Mouse (Mus musculus): ENCODE measurements around the gene Lactbl1. TPM values are rescaled to one million over a fixed set of nuclear protein-coding genes. Genes with fewer than 3 reads are reported as not detected.

Lactbl1 gene
- polyA plus RNA-seq, 1 experiment from 2014 or later: not detected

DNA sequence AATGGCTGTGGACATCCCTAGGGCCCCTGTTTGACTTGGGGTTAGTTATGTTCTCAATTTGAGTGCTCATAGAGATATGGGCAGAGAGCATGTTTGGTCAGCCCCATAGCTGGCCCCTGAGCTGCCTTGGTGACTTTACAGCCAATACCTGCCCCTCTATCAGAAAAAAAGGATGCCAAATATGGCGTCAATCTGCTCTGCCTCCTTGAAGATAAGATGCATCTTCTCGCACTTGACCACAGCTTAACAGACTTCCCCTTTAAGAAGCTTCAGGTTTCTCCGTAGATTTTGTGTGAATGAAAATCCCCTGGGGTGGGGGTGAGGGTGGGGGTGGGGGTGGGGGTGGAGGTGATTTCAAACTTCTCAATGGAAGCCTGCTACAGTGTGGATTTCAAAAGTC is 35.5 kb downstream of the Lactbl1 start:
- Histone ChIP-seq H3K4me1 (peaks cover 4% of the 10 kb centered on the region), H3K4me3 (no peak overlapping the region), H3K9me3 (replicated peaks) (no peaks in the 10 kb centered on the region), H3K4me2 (no peak overlapping the region), H3K27me3 (no peaks in the 10 kb centered on the region), H3K36me3 (ENCODE audit: poor library complexity, severe bottlenecking) (peaks cover 89% of the 10 kb centered on the region), H3K9ac (no peak overlapping the region), H3K27ac (no peak overlapping the region)
- 83% methylated on average over 3 of the region's 3 CpGs for WGBS
- ATAC-seq: no peak

DNA sequence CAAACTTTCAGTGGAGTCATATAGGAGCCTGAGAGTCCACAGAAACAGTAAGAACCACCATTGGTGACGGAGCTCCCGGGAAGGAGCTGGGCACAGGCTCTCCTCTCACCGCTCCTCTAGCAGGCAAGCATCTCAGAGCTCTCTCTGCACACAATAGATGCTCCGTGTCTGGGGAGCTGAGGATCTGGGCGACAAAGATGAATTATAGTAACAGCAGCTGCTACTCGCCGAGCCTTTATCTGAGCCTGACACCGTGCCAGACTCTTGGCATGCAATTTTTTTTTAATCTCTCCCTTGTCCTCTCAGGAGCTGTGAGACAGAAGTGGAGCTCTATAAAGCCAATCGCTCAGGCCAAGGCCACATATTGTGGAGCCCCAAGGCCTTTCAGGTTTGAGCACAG is 42.6 kb downstream of the Lactbl1 start:
- 64% methylated on average over 9 of the region's 9 CpGs for WGBS
- peak; percentile 50; the same call in 1 of the 2 replicates for ATAC-seq

GRCm38 (mm10) chr4:136666002-136666401 is 43.6 kb downstream of the Lactbl1 start:
- 73% methylated on average over 4 of the region's 4 CpGs for WGBS
- Histone ChIP-seq H3K4me3 (no peak overlapping the region), H3K9ac (no peak overlapping the region), H3K9me3 (replicated peaks) (no peaks in the 10 kb centered on the region), H3K4me2 (no peak overlapping the region), H3K4me1 (no peaks in the 10 kb centered on the region), H3K27ac (no peak overlapping the region), H3K36me3 (ENCODE audit: poor library complexity, severe bottlenecking) (peaks cover 64% of the 10 kb centered on the region), H3K27me3 (no peaks in the 10 kb centered on the region)
- no peak for ATAC-seq

More for the DNA sequence above, 42.6 kb downstream of the Lactbl1 start:
- no peaks in the 10 kb centered on the region for H3K4me1 ChIP-seq
- no peak overlapping the region for H3K9ac ChIP-seq
- H3K4me2 ChIP-seq: no peak overlapping the region
- no peak overlapping the region for H3K4me3 ChIP-seq
- H3K27me3 ChIP-seq: no peaks in the 10 kb centered on the region
- peaks cover 66% of the 10 kb centered on the region for H3K36me3 ChIP-seq (ENCODE audit: poor library complexity, severe bottlenecking)
- no peaks in the 10 kb centered on the region for H3K9me3 ChIP-seq (replicated peaks)
- peak overlapping the region; percentile 31 for H3K27ac ChIP-seq

DNA sequence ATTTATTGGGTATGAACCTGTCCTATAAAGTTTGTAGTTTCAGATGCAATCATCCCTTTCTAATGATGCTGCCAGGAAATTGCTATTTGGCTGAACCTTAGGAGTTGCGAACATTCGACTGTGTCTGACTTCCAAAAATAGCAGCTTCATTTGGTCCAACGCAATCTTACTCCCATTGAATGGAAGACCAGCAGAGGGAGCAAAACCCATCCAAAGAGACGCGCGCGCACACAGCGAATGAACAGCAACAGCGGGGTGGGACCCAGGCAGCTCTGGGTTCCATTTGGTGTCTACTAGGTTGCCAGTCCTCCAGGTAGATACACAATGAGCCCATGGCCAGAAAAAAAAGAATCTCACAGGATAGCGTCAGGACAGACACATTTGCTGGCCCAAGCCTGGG is 45.3 kb downstream of the Lactbl1 start:
- ATAC-seq: no peak
- peaks cover 70% of the 10 kb centered on the region for H3K36me3 ChIP-seq (ENCODE audit: poor library complexity, severe bottlenecking)

DNA sequence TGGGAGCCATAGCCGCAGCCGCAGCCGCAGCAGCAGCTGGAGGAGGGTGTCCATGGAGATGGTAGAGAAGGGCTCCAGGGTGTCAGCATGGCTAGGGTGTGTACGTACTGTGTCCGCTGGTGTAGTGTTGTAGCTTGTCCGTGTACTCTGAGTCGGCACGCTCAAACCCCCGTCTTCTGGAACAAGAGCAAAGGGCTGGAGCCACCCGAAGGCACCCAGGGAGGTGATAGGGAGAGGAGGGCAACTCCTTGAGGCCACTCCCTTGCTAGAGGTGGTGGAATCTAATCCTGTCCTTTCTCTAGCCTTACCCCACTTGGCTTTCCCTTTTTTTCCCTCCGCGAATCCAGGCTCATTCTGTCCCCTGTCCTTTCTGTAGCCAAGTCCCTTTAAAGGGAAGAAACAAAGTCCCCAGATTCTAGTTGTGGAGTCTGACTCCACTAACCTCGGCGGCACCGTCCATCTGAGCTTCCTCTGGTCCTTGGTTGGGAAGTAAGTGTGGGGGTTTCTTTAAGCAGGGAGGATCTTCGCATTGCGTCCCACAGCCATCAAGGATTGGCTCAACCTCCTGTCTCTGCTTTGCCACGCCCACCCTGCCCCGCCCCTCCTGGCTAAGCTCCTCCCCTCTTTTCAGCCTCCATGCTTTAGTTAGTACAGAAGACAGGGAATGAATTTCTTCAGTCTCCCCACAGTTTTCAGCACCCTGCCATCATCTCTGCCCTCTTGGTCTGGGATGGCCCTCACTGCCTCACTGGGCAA is 50.1 kb downstream of the Lactbl1 start:
- H3K4me3 ChIP-seq: no peak overlapping the region
- ATAC-seq: no peak
- no peak overlapping the region for H3K27ac ChIP-seq

More for the DNA sequence above, 45.3 kb downstream of the Lactbl1 start:
- Histone ChIP-seq H3K4me2 (no peak overlapping the region), H3K4me1 (no peaks in the 10 kb centered on the region), H3K9me3 (replicated peaks) (no peaks in the 10 kb centered on the region), H3K27me3 (no peaks in the 10 kb centered on the region), H3K4me3 (no peak overlapping the region), H3K27ac (no peak overlapping the region), H3K9ac (no peak overlapping the region)
- WGBS: 76% methylated on average over 10 of the region's 10 CpGs

DNA sequence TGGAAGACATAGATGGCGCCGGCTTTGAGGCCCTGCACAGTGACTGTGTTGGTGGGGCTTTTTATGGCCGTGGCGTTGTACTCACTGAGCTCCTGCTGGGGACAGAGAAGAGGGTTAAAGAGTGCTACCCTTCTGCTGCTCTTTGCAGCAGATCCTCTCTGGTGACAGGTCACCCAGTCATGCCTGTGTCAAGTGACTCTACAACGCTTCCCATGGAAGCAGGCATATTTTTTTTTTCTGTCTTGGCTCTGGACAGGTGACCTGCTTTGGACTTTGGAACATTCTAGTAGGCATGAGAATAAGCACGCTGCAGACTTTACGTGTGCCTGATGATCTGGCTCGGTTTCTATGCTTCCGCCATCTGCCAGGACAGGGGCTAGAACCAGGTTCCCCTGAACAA is 53.0 kb downstream of the Lactbl1 start:
- ATAC-seq: no peak
- Histone ChIP-seq H3K9me3 (replicated peaks) (no peaks in the 10 kb centered on the region), H3K4me3 (no peak overlapping the region), H3K4me2 (no peak overlapping the region), H3K4me1 (0 out of 2 replicates have a peak, but pooled peaks cover 3% of the 10 kb centered on the region), H3K27ac (no peak overlapping the region), H3K9ac (no peak overlapping the region), H3K36me3 (ENCODE audit: poor library complexity, severe bottlenecking) (peaks cover 57% of the 10 kb centered on the region), H3K27me3 (no peaks in the 10 kb centered on the region)
- 91% methylated on average over 9 of the region's 9 CpGs for WGBS

More for the DNA sequence above, 50.1 kb downstream of the Lactbl1 start:
- Histone ChIP-seq H3K9ac (no peak overlapping the region), H3K36me3 (ENCODE audit: poor library complexity, severe bottlenecking) (peaks cover 68% of the 10 kb centered on the region), H3K27me3 (no peaks in the 10 kb centered on the region), H3K9me3 (replicated peaks) (no peaks in the 10 kb centered on the region), H3K4me2 (no peak overlapping the region), H3K4me1 (no peaks in the 10 kb centered on the region)
- 93% methylated on average over 19 of the region's 19 CpGs for WGBS

GRCm38 (mm10) chr4:136678480-136678879 is 56.1 kb downstream of the Lactbl1 start:
- no peaks in the 10 kb centered on the region for H3K9me3 ChIP-seq (replicated peaks)
- 0 out of 2 replicates have a peak overlapping the region, but pooled peaks have one; percentile 16 for H3K27ac ChIP-seq
- H3K4me1 ChIP-seq: peaks cover 20% of the 10 kb centered on the region; the same call in 1 of the 2 replicates
- WGBS: 0% methylated on average over 3 of the region's 3 CpGs
- H3K9ac ChIP-seq: no peak overlapping the region
- peak; percentile 82 for ATAC-seq
- H3K4me2 ChIP-seq: no peak overlapping the region
- H3K36me3 ChIP-seq (ENCODE audit: poor library complexity, severe bottlenecking): peaks cover 47% of the 10 kb centered on the region
- no peaks in the 10 kb centered on the region for H3K27me3 ChIP-seq
- H3K4me3 ChIP-seq: no peak overlapping the region

DNA sequence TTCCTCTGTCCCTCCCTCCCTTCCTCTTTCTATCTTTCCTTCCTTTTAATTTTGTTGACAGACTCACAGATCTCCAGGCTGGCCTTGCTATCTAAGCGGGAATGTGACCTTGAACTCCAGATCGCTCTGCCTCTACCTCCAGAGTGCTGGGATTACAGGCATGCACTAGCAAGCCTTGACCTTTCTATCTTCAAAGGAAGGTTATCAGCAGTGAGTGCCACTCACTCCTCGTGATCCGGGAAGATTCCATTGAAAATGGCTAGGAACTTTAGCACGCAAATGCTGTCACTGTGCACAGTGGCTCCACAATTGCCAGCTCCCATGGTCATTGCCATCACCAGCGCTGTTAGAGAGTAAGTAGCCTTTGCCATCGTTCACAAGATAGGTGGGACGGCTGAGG is 56.8 kb downstream of the Lactbl1 start:
- Histone ChIP-seq H3K9me3 (replicated peaks) (no peaks in the 10 kb centered on the region), H3K27ac (peak overlapping the region; percentile 31; the same call in 1 of the 2 replicates), H3K36me3 (ENCODE audit: poor library complexity, severe bottlenecking) (peaks cover 47% of the 10 kb centered on the region), H3K4me2 (no peak overlapping the region), H3K27me3 (no peaks in the 10 kb centered on the region), H3K4me3 (no peak overlapping the region), H3K9ac (no peak overlapping the region), H3K4me1 (peaks cover 20% of the 10 kb centered on the region; the same call in 1 of the 2 replicates)
- WGBS: 87% methylated on average over 8 of the region's 8 CpGs
- ATAC-seq: no peak

GRCm38 (mm10) chr4:136680641-136681040 is 58.2 kb downstream of the Lactbl1 start:
- H3K36me3 ChIP-seq (ENCODE audit: poor library complexity, severe bottlenecking): peaks cover 43% of the 10 kb centered on the region
- H3K27me3 ChIP-seq: no peaks in the 10 kb centered on the region
- 75% methylated on average over 14 of the region's 14 CpGs for WGBS
- H3K9me3 ChIP-seq (replicated peaks): no peaks in the 10 kb centered on the region
- no peak overlapping the region for H3K9ac ChIP-seq
- no peak overlapping the region for H3K4me2 ChIP-seq
- ATAC-seq: no peak
- H3K27ac ChIP-seq: peak overlapping the region; percentile 44; the same call in 1 of the 2 replicates
- H3K4me3 ChIP-seq: no peak overlapping the region
- peaks cover 23% of the 10 kb centered on the region; the same call in 1 of the 2 replicates for H3K4me1 ChIP-seq

- no peaks in the 10 kb centered on the region for H3K9me3 ChIP-seq (replicated peaks)
- H3K27me3 ChIP-seq: no peaks in the 10 kb centered on the region
- 60% methylated on average over 4 of the region's 6 CpGs for WGBS
- no peak for ATAC-seq
- no peak overlapping the region for H3K9ac ChIP-seq
- H3K27ac ChIP-seq: no peak overlapping the region
- peaks cover 24% of the 10 kb centered on the region; the same call in 1 of the 2 replicates for H3K4me1 ChIP-seq
- H3K36me3 ChIP-seq (ENCODE audit: poor library complexity, severe bottlenecking): peaks cover 65% of the 10 kb centered on the region
- no peak overlapping the region for H3K4me2 ChIP-seq
- no peak overlapping the region for H3K4me3 ChIP-seq
These were observed 62.1 kb downstream of the Lactbl1 start for GRCm38 (mm10) chr4:136684485-136684884.

DNA sequence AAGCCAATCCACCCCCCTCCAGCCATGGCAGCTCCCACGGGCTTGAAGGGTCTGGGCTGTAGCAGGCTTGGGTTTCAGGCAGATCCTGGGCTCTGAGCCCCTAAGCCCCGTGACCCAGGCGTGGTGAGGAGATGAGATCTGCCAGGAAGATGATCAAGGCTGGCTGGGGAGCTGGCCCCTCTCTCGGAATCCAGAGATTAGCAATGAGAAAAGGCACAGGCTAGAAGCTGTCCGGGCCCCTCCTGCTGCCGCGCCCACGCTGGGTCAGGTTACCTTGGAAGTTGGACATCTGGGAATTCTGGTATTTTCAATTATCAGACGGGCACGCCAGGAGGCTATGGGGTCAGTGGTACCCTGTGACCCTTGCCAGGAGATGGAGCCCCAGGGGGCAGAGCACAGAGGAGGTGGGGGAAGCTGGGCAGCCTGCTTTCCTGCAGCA is 63.0 kb downstream of the Lactbl1 start:
- no peaks in the 10 kb centered on the region for H3K27me3 ChIP-seq
- H3K36me3 ChIP-seq (ENCODE audit: poor library complexity, severe bottlenecking): peaks cover 67% of the 10 kb centered on the region
- ATAC-seq: no peak
- H3K9ac ChIP-seq: no peak overlapping the region
- H3K4me3 ChIP-seq: no peak overlapping the region
- H3K27ac ChIP-seq: no peak overlapping the region
- no peaks in the 10 kb centered on the region for H3K9me3 ChIP-seq (replicated peaks)
- no peak overlapping the region for H3K4me2 ChIP-seq
- WGBS: 57% methylated on average over 10 of the region's 10 CpGs
- H3K4me1 ChIP-seq: peaks cover 24% of the 10 kb centered on the region; the same call in 1 of the 2 replicates

- no peak for ATAC-seq
- Histone ChIP-seq H3K4me2 (no peak overlapping the region), H3K4me1 (peaks cover 9% of the 10 kb centered on the region; the same call in 1 of the 2 replicates), H3K27me3 (no peaks in the 10 kb centered on the region), H3K9me3 (replicated peaks) (no peaks in the 10 kb centered on the region), H3K9ac (no peak overlapping the region), H3K27ac (no peak overlapping the region), H3K36me3 (ENCODE audit: poor library complexity, severe bottlenecking) (peaks cover 80% of the 10 kb centered on the region), H3K4me3 (no peak overlapping the region)
- WGBS: 68% methylated on average over 4 of the region's 4 CpGs
These were observed 65.7 kb downstream of the Lactbl1 start for GRCm38 (mm10) chr4:136688113-136688512.

All from forebrain, embryonic 13.5 days (tissue).